Mouse (Mus musculus): ENCODE results near the gene Tectb. TPM values are rescaled to one million over a fixed set of nuclear protein-coding genes. Genes with fewer than 3 reads are reported as not detected.

The Tectb gene
- polyA plus RNA-seq, 1 experiment = not detected

- H3K36me3 ChIP-seq (ENCODE audit: control insufficient read depth, insufficient read depth, low read length) = no peaks in the 10 kb centered on the region
- H3K4me3 ChIP-seq (ENCODE audit: extremely low read depth, insufficient read depth, insufficient read length) = no peak overlapping the region
- DNase-seq (ENCODE audit: low read depth in 1 of 2, low spot score in 2 of 2) = no peak
- TF ChIP-seq CTCF (IDR thresholded peaks at IDR 0.05; ENCODE audit: extremely low read depth, insufficient read depth, insufficient read length, insufficient replicate concordance) = no peak
- TF ChIP-seq POLR2A (IDR thresholded peaks at IDR 0.05; ENCODE audit: low read depth, low read length) = no peak
- H3K27ac ChIP-seq (ENCODE audit: insufficient read depth, low read length) = no peak overlapping the region
- H3K4me1 ChIP-seq (ENCODE audit: control insufficient read depth, insufficient read depth, insufficient read length) = no peaks in the 10 kb centered on the region
- H3K27me3 ChIP-seq (ENCODE audit: control insufficient read depth, insufficient read depth, low read length) = no peaks in the 10 kb centered on the region
Observed at GRCm38 (mm10) chr19:55170399-55170798, 10.1 kb upstream of the Tectb start.

GRCm38 (mm10) chr19:55171585-55171984, 8.9 kb upstream of the Tectb start:
- TF ChIP-seq CTCF (IDR thresholded peaks at IDR 0.05; ENCODE audit: extremely low read depth, insufficient read depth, insufficient read length, insufficient replicate concordance) (no peak), POLR2A (IDR thresholded peaks at IDR 0.05; ENCODE audit: low read depth, low read length) (no peak)
- Histone ChIP-seq H3K4me3 (ENCODE audit: extremely low read depth, insufficient read depth, insufficient read length) (no peak overlapping the region), H3K4me1 (ENCODE audit: control insufficient read depth, insufficient read depth, insufficient read length) (no peaks in the 10 kb centered on the region), H3K27me3 (ENCODE audit: control insufficient read depth, insufficient read depth, low read length) (no peaks in the 10 kb centered on the region), H3K27ac (ENCODE audit: insufficient read depth, low read length) (no peak overlapping the region), H3K36me3 (ENCODE audit: control insufficient read depth, insufficient read depth, low read length) (no peaks in the 10 kb centered on the region)
- 56% methylated on average over 1 of the region's 1 CpGs for WGBS
- no peak for DNase-seq (ENCODE audit: low read depth in 1 of 2, low spot score in 2 of 2)

GRCm38 (mm10) chr19:55177143-55177542, 3.4 kb upstream of the Tectb start:
- H3K4me1 ChIP-seq (ENCODE audit: control insufficient read depth, insufficient read depth, insufficient read length) = no peaks in the 10 kb centered on the region
- 86% methylated on average over 3 of the region's 3 CpGs for WGBS
- H3K4me3 ChIP-seq (ENCODE audit: extremely low read depth, insufficient read depth, insufficient read length) = no peak overlapping the region
- no peaks in the 10 kb centered on the region for H3K36me3 ChIP-seq (ENCODE audit: control insufficient read depth, insufficient read depth, low read length)
- H3K27ac ChIP-seq (ENCODE audit: insufficient read depth, low read length) = no peak overlapping the region
- DNase-seq (ENCODE audit: low read depth in 1 of 2, low spot score in 2 of 2) = no peak
- H3K27me3 ChIP-seq (ENCODE audit: control insufficient read depth, insufficient read depth, low read length) = no peaks in the 10 kb centered on the region
- TF ChIP-seq POLR2A (IDR thresholded peaks at IDR 0.05; ENCODE audit: low read depth, low read length) (no peak), CTCF (IDR thresholded peaks at IDR 0.05; ENCODE audit: extremely low read depth, insufficient read depth, insufficient read length, insufficient replicate concordance) (no peak)

GRCm38 (mm10) chr19:55184442-55184841, 3.9 kb downstream of the Tectb start:
- H3K4me3 ChIP-seq (ENCODE audit: extremely low read depth, insufficient read depth, insufficient read length) = no peak overlapping the region
- no peaks in the 10 kb centered on the region for H3K27me3 ChIP-seq (ENCODE audit: control insufficient read depth, insufficient read depth, low read length)
- WGBS = 81% methylated on average over 7 of the region's 7 CpGs
- no peak overlapping the region for H3K27ac ChIP-seq (ENCODE audit: insufficient read depth, low read length)
- H3K4me1 ChIP-seq (ENCODE audit: control insufficient read depth, insufficient read depth, insufficient read length) = no peaks in the 10 kb centered on the region
- no peak for DNase-seq (ENCODE audit: low read depth in 1 of 2, low spot score in 2 of 2)
- TF ChIP-seq CTCF (IDR thresholded peaks at IDR 0.05; ENCODE audit: extremely low read depth, insufficient read depth, insufficient read length, insufficient replicate concordance) = no peak
- TF ChIP-seq POLR2A (IDR thresholded peaks at IDR 0.05; ENCODE audit: low read depth, low read length) = no peak
- no peaks in the 10 kb centered on the region for H3K36me3 ChIP-seq (ENCODE audit: control insufficient read depth, insufficient read depth, low read length)

- H3K4me3 ChIP-seq (ENCODE audit: extremely low read depth, insufficient read depth, insufficient read length) = no peak overlapping the region
- no peak overlapping the region for H3K27ac ChIP-seq (ENCODE audit: insufficient read depth, low read length)
- H3K4me1 ChIP-seq (ENCODE audit: control insufficient read depth, insufficient read depth, insufficient read length) = no peaks in the 10 kb centered on the region
- no peak for TF ChIP-seq CTCF (IDR thresholded peaks at IDR 0.05; ENCODE audit: extremely low read depth, insufficient read depth, insufficient read length, insufficient replicate concordance)
- no peak for TF ChIP-seq POLR2A (IDR thresholded peaks at IDR 0.05; ENCODE audit: low read depth, low read length)
- H3K27me3 ChIP-seq (ENCODE audit: control insufficient read depth, insufficient read depth, low read length) = no peaks in the 10 kb centered on the region
- WGBS = 87% methylated on average over 7 of the region's 7 CpGs
- DNase-seq (ENCODE audit: low read depth in 1 of 2, low spot score in 2 of 2) = no peak
- no peaks in the 10 kb centered on the region for H3K36me3 ChIP-seq (ENCODE audit: control insufficient read depth, insufficient read depth, low read length)
Observed at GRCm38 (mm10) chr19:55185074-55185473, 4.5 kb downstream of the Tectb start.

- Histone ChIP-seq H3K27me3 (ENCODE audit: control insufficient read depth, insufficient read depth, low read length) (no peaks in the 10 kb centered on the region), H3K4me3 (ENCODE audit: extremely low read depth, insufficient read depth, insufficient read length) (no peak overlapping the region), H3K27ac (ENCODE audit: insufficient read depth, low read length) (no peak overlapping the region), H3K36me3 (ENCODE audit: control insufficient read depth, insufficient read depth, low read length) (no peaks in the 10 kb centered on the region), H3K4me1 (ENCODE audit: control insufficient read depth, insufficient read depth, insufficient read length) (no peaks in the 10 kb centered on the region)
- WGBS = 73% methylated on average over 3 of the region's 3 CpGs
- TF ChIP-seq CTCF (IDR thresholded peaks at IDR 0.05; ENCODE audit: extremely low read depth, insufficient read depth, insufficient read length, insufficient replicate concordance) (no peak), POLR2A (IDR thresholded peaks at IDR 0.05; ENCODE audit: low read depth, low read length) (no peak)
- no peak for DNase-seq (ENCODE audit: low read depth in 1 of 2, low spot score in 2 of 2)
Observed at GRCm38 (mm10) chr19:55185651-55186050, 5.1 kb downstream of the Tectb start.

DNA sequence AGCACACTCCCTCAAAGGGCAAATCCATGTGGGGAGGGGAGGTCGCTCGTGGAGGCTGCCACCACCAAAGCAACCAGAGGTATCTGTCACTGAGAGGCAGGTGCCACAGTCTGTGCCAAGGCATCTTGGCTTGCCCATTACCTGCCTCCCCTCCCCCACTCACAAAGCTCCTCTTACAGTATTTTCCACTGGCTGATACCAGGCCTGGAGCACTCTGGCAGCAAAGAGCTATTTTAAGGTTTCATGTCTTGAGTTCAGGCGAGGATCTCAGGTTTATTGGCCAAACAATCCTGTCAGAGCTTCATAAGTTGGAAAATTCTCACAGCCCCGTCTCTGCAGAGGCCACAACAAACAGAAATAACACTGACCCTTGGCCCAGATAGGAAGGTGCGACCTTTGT, 9.5 kb downstream of the Tectb start:
- Histone ChIP-seq H3K4me3 (ENCODE audit: extremely low read depth, insufficient read depth, insufficient read length) (no peak overlapping the region), H3K27ac (ENCODE audit: insufficient read depth, low read length) (no peak overlapping the region), H3K4me1 (ENCODE audit: control insufficient read depth, insufficient read depth, insufficient read length) (no peaks in the 10 kb centered on the region), H3K27me3 (ENCODE audit: control insufficient read depth, insufficient read depth, low read length) (no peaks in the 10 kb centered on the region), H3K36me3 (ENCODE audit: control insufficient read depth, insufficient read depth, low read length) (no peaks in the 10 kb centered on the region)
- WGBS = 81% methylated on average over 5 of the region's 5 CpGs
- TF ChIP-seq CTCF (IDR thresholded peaks at IDR 0.05; ENCODE audit: extremely low read depth, insufficient read depth, insufficient read length, insufficient replicate concordance) = no peak
- no peak for TF ChIP-seq POLR2A (IDR thresholded peaks at IDR 0.05; ENCODE audit: low read depth, low read length)
- no peak for DNase-seq (ENCODE audit: low read depth in 1 of 2, low spot score in 2 of 2)

Measured in spleen, adult 2 months (tissue).